Mouse (Mus musculus) stomach, embryonic 16.5 days (tissue): ENCODE measurements around the gene Il27ra. TPM values are rescaled to one million over a fixed set of nuclear protein-coding genes. Genes with fewer than 3 reads are reported as not detected.

ENCODE experiments used
- ATAC-seq: fragments of 200-750 bp; cut with Nextera tagmentation; 2 replicates; pipeline ENCODE4 v1.8.0; 2017; ENCODE audit warnings: moderate number of reproducible peaks, moderate TSS enrichment; ENCODE audit not compliant: insufficient read depth, low FRiP score
- H3K27ac ChIP-seq: fragments of 300-500 bp; sonication (generic); 2 replicates; pipeline ENCODE4 v1.5.1; 2014; ENCODE audit warnings: low read length
- H3K27me3 ChIP-seq: fragments of 300-500 bp; sonication (generic); 2 replicates; pipeline ENCODE4 v1.6.1; 2014; ENCODE audit warnings: low read length, control low read depth, mixed read lengths; ENCODE audit not compliant: control insufficient read depth, insufficient read depth
- H3K36me3 ChIP-seq: fragments of 300-500 bp; sonication (generic); 2 replicates; pipeline ENCODE4 v1.6.1; 2014; ENCODE audit warnings: low read length; ENCODE audit not compliant: control insufficient read depth, insufficient read depth
- H3K4me1 ChIP-seq: fragments of 300-500 bp; sonication (generic); 2 replicates; pipeline ENCODE4 v1.6.1; 2014; ENCODE audit warnings: low read length, control low read depth, mixed read lengths; ENCODE audit not compliant: control insufficient read depth, insufficient read depth
- H3K4me2 ChIP-seq: fragments of 300-500 bp; sonication (generic); 2 replicates; pipeline ENCODE4 v1.6.1; 2014; ENCODE audit warnings: low read depth, low read length, mixed read lengths
- H3K4me3 ChIP-seq: fragments of 300-500 bp; sonication (generic); replicated peaks from 2 replicates; pipeline ENCODE4 v1.5.1; 2014; ENCODE audit warnings: mild to moderate bottlenecking, low read length
- H3K9ac ChIP-seq: fragments of 300-500 bp; sonication (generic); 2 replicates; pipeline ENCODE4 v1.6.1; 2014; ENCODE audit warnings: low read length
- H3K9me3 ChIP-seq: fragments of 300-500 bp; sonication (generic); replicated peaks from 2 replicates; pipeline ENCODE4 v1.6.1; 2016; ENCODE audit warnings: low read length, control low read depth; ENCODE audit not compliant: control insufficient read depth
- whole genome bisulfite sequencing: fragments of 180-500 bp; shearing (Covaris S2); extraction: QIAGEN DNeasy Blood & Tissue Kit; methylation state at CpG from one replicate; pipeline ENCODE4 v1.1.7; 2014; 5-methylcytosine and 5-hydroxymethylcytosine counted together
- polyA plus RNA-seq: library from polyadenylated mRNA; unstranded; fragments of >200 nt; fragmentation: Nextera tagmentation; extraction: Ambion mirVana; gene quantifications from 2 replicates; pipeline ENCODE4 v1.2.1, GENCODE M21; 2015

The Il27ra gene
- polyA plus RNA-seq, 1 experiment from 2014 or later: 1.3 TPM

GRCm38 (mm10) chr8:84059226-84059625 lies 16.8 kb upstream of the Il27ra start:
- ATAC-seq: no peak
- 86% methylated on average over 2 of the region's 2 CpGs for WGBS

GRCm38 (mm10) chr8:84057827-84058226 lies 15.4 kb upstream of the Il27ra start:
- Histone ChIP-seq H3K4me2 (no peak overlapping the region), H3K9me3 (no peaks in the 10 kb centered on the region), H3K27me3 (no peaks in the 10 kb centered on the region), H3K4me1 (no peaks in the 10 kb centered on the region), H3K27ac (no peak overlapping the region), H3K9ac (no peak overlapping the region), H3K4me3 (no peak overlapping the region), H3K36me3 (no peaks in the 10 kb centered on the region)
- WGBS: 93% methylated on average over 1 of the region's 1 CpGs
- ATAC-seq: no peak

More at GRCm38 (mm10) chr8:84059226-84059625, 16.8 kb upstream of the Il27ra start:
- H3K4me3 ChIP-seq: no peak overlapping the region
- H3K9ac ChIP-seq: no peak overlapping the region
- no peak overlapping the region for H3K4me2 ChIP-seq
- H3K4me1 ChIP-seq: no peaks in the 10 kb centered on the region
- no peak overlapping the region for H3K27ac ChIP-seq
- no peaks in the 10 kb centered on the region for H3K9me3 ChIP-seq
- H3K27me3 ChIP-seq: no peaks in the 10 kb centered on the region
- H3K36me3 ChIP-seq: no peaks in the 10 kb centered on the region

DNA sequence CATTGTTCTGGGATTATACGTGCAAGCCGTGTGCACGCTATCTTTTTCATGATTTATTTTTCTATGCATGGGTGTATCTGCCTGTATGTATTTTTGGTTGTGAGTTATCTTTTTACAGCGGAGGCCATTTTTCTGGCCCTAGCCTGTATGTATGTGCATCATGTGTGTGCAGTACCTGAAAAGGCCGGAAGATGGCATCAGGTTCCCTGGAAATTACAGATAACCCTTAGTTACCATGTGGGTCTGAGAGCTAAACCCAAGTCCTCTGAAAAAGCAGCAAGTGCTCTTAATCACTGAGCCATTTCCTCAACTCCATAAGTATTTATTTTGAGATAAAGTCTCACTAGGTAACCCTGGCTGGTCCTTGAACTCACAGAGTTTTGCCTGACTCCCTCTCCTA lies 10.8 kb upstream of the Il27ra start:
- Histone ChIP-seq H3K27me3 (no peaks in the 10 kb centered on the region), H3K4me1 (no peaks in the 10 kb centered on the region), H3K9ac (no peak overlapping the region), H3K9me3 (no peaks in the 10 kb centered on the region), H3K4me2 (no peak overlapping the region), H3K27ac (no peak overlapping the region), H3K36me3 (no peaks in the 10 kb centered on the region), H3K4me3 (no peak overlapping the region)
- WGBS: 80% methylated on average over 5 of the region's 5 CpGs
- no peak for ATAC-seq

- Histone ChIP-seq H3K36me3 (no peaks in the 10 kb centered on the region), H3K9ac (no peak overlapping the region), H3K4me2 (no peak overlapping the region), H3K27ac (no peak overlapping the region), H3K4me1 (no peaks in the 10 kb centered on the region), H3K27me3 (no peaks in the 10 kb centered on the region), H3K9me3 (no peaks in the 10 kb centered on the region), H3K4me3 (no peak overlapping the region)
- ATAC-seq: peak; percentile 91
- 54% methylated on average over 3 of the region's 3 CpGs for WGBS
Observed at GRCm38 (mm10) chr8:84052746-84053145, 10.4 kb upstream of the Il27ra start.

DNA sequence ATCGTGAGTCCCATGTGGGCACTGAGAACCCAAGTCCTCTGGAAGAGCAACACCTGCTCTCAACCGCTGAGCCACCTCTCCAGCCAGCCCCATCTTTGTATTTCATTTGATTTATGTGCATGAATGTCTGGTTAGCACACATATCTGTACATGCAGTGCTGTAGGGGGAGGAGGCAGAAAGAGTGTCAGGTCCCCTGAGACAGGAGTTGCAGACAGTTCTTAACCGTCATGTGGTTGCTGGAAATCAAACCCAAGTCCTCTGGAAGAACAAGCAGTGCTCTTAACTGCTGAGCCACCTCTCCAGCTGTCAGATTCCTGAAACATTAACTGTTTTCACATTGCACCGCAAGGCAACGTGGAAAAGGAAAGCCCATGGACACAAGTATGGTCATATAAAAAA lies 5.8 kb upstream of the Il27ra start:
- H3K9ac ChIP-seq: no peak overlapping the region
- no peak overlapping the region for H3K4me2 ChIP-seq
- WGBS: 69% methylated on average over 5 of the region's 5 CpGs
- no peak overlapping the region for H3K4me3 ChIP-seq
- no peaks in the 10 kb centered on the region for H3K4me1 ChIP-seq
- no peaks in the 10 kb centered on the region; the same call in 1 of the 2 replicates for H3K9me3 ChIP-seq
- H3K27ac ChIP-seq: no peak overlapping the region
- peaks cover 21% of the 10 kb centered on the region for H3K27me3 ChIP-seq
- ATAC-seq: no peak
- H3K36me3 ChIP-seq: no peaks in the 10 kb centered on the region

DNA sequence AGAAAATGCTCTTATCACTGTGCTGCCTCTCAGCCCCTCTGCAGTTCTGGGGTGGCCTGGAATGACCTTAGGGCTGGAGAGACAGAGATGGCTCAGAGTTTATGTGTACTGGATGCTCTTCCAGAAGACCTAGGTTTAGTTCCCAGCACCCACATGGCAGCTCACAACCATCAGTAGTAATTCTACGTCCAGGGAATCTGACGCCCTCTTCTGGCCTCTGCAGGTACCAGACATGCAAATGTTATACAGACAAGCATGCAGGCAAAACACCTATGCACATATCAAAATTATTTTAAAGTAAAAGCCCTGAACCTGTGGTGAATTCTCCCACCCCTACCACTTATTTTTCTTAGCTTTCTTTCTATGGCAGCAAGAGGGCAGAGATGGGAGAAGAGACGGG lies 4.1 kb upstream of the Il27ra start:
- Histone ChIP-seq H3K9ac (no peak overlapping the region), H3K4me3 (no peak overlapping the region), H3K36me3 (no peaks in the 10 kb centered on the region), H3K4me1 (peaks cover 7% of the 10 kb centered on the region; the same call in 1 of the 2 replicates), H3K4me2 (no peak overlapping the region), H3K9me3 (no peaks in the 10 kb centered on the region; the same call in 1 of the 2 replicates), H3K27ac (no peak overlapping the region), H3K27me3 (peaks cover 32% of the 10 kb centered on the region)
- ATAC-seq: no peak
- WGBS: 83% methylated on average over 3 of the region's 3 CpGs

DNA sequence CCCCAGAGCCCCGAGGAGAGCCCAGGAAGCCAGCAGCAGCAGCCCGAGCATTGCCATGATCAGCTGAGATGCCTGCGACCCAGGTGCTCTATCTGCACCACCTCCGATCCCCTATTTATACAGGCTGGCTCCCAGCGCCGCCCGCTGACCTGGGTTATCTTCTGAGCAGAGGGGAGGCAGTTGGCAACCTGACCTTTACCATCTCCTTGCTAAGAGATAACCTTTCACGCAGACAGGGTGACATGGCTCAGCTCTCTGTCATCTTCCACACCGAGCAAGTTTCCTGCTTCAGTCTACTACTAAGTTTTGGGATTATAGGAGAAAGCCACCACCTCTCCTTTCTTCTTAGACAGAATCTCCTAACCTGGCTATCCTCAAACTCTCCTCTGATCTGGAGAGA lies 2.5 kb upstream of the Il27ra start, which contains the start of gene Rln3:
Rln3 (minus strand) TSS at position 101 of the 400 bp plus-strand sequence.
- peaks cover 7% of the 10 kb centered on the region; the same call in 1 of the 2 replicates for H3K4me1 ChIP-seq
- no peak within 1 kb of the TSS for H3K4me3 ChIP-seq
- no peak within 1 kb of the TSS for H3K27ac ChIP-seq
- no peak within 1 kb of the TSS for H3K4me2 ChIP-seq
- no peaks in the 10 kb centered on the region for H3K36me3 ChIP-seq
- no peak within 1 kb of the TSS for H3K9ac ChIP-seq
- peaks cover 32% of the 10 kb centered on the region for H3K27me3 ChIP-seq
- H3K9me3 ChIP-seq: no peaks in the 10 kb centered on the region; the same call in 1 of the 2 replicates
- no peak for ATAC-seq
- WGBS: 6% methylated on average over 9 of the region's 9 CpGs

GRCm38 (mm10) chr8:84044103-84044502 lies 1.7 kb upstream of the Il27ra start:
- ATAC-seq: no peak
- Histone ChIP-seq H3K9me3 (no peaks in the 10 kb centered on the region; the same call in 1 of the 2 replicates), H3K9ac (no peak overlapping the region), H3K27ac (no peak overlapping the region), H3K4me1 (peaks cover 7% of the 10 kb centered on the region; the same call in 1 of the 2 replicates), H3K27me3 (peaks cover 32% of the 10 kb centered on the region), H3K36me3 (no peaks in the 10 kb centered on the region), H3K4me2 (no peak overlapping the region), H3K4me3 (no peak overlapping the region)
- 15% methylated on average over 7 of the region's 7 CpGs for WGBS

- H3K27me3 ChIP-seq: peaks cover 32% of the 10 kb centered on the region
- ATAC-seq: no peak
- H3K27ac ChIP-seq: no peak overlapping the region
- H3K36me3 ChIP-seq: no peaks in the 10 kb centered on the region
- peak overlapping the region; percentile 39 for H3K4me3 ChIP-seq
- peaks cover 7% of the 10 kb centered on the region; the same call in 1 of the 2 replicates for H3K4me1 ChIP-seq
- no peak overlapping the region for H3K9ac ChIP-seq
- 35% methylated on average over 12 of the region's 12 CpGs for WGBS
- no peaks in the 10 kb centered on the region; the same call in 1 of the 2 replicates for H3K9me3 ChIP-seq
- peak overlapping the region; percentile 60; the same call in 1 of the 2 replicates for H3K4me2 ChIP-seq
Observed at GRCm38 (mm10) chr8:84042948-84043342, 556 bp upstream of the Il27ra start.
